Mouse (Mus musculus) embryonic facial prominence, embryonic 10.5 days (tissue): ENCODE results near the gene Olfr642. TPM values are rescaled to one million over a fixed set of nuclear protein-coding genes. Genes with fewer than 3 reads are reported as not detected.

ENCODE experiments used
- DNase-seq: peaks from one replicate; pipeline ENCODE4 v3.0.0-alpha.2; 2017; ENCODE audit warnings: low spot score
- H3K27ac ChIP-seq: fragments of 300-500 bp; sonication (generic); replicated peaks from 2 replicates; pipeline ENCODE4 v1.5.1; 2016; ENCODE audit warnings: mild to moderate bottlenecking
- H3K27me3 ChIP-seq: fragments of 300-500 bp; sonication (generic); replicated peaks from 2 replicates; pipeline ENCODE4 v1.6.1; 2016; ENCODE audit warnings: low read depth, mild to moderate bottlenecking; ENCODE audit not compliant: poor library complexity, severe bottlenecking
- H3K36me3 ChIP-seq: fragments of 300-500 bp; sonication (generic); replicated peaks from 2 replicates; pipeline ENCODE4 v1.6.1; 2016; ENCODE audit warnings: mild to moderate bottlenecking, moderate library complexity
- H3K4me1 ChIP-seq: fragments of 300-500 bp; sonication (generic); 2 replicates; pipeline ENCODE4 v1.6.1; 2016
- H3K4me3 ChIP-seq: fragments of 300-500 bp; sonication (generic); 2 replicates; pipeline ENCODE4 v1.5.1; 2016; ENCODE audit warnings: mild to moderate bottlenecking, moderate library complexity
- H3K9me3 ChIP-seq: fragments of 300-500 bp; sonication (generic); 2 replicates; pipeline ENCODE4 v1.6.1; 2016; ENCODE audit warnings: mild to moderate bottlenecking
- WGBS: fragments of 180-500 bp; shearing (Covaris S2); methylation state at CpG from one replicate; pipeline ENCODE4 v1.1.7; 2016; 5-methylcytosine and 5-hydroxymethylcytosine counted together
- polyA plus RNA-seq: library from polyadenylated mRNA; unstranded; fragments of >200 nt; fragmentation: Nextera tagmentation; extraction: Ambion mirVana; gene quantifications from 2 replicates; pipeline ENCODE4 v1.2.1, GENCODE M21; 2016

Olfr642 gene
- not detected in 2 replicates for polyA plus RNA-seq

DNA sequence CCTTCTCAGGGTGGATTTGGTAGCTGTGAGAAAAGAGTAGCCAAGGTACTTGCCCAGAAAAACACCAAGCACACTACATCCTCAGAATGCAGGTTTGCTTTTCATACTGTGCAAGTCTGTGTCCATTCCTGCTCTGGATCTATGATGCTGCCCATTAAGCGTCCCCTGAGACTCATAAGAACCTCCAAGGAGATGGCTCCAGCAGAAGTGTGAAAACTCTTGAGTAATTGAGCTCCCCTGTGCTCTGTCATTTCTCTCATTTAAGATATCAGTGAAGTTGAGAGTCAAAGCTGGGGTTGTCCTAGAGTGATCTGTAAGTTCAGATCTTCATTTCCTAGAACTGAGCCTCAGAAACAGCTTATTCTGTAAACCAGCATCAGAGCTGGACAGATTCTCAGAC lies at the start of gene Olfr642:
Olfr642 (minus strand) TSS at position 101 of the 400 bp plus-strand sequence.
- no peak within 1 kb of the TSS for H3K27ac ChIP-seq
- H3K4me1 ChIP-seq: no peaks in the 10 kb centered on the region
- H3K36me3 ChIP-seq: no peaks in the 10 kb centered on the region
- H3K27me3 ChIP-seq: no peaks in the 10 kb centered on the region
- no peaks in the 10 kb centered on the region for H3K9me3 ChIP-seq
- DNase-seq: no peak
- no peak within 1 kb of the TSS for H3K4me3 ChIP-seq
- 86% methylated on average over 1 of the region's 1 CpGs for WGBS

DNA sequence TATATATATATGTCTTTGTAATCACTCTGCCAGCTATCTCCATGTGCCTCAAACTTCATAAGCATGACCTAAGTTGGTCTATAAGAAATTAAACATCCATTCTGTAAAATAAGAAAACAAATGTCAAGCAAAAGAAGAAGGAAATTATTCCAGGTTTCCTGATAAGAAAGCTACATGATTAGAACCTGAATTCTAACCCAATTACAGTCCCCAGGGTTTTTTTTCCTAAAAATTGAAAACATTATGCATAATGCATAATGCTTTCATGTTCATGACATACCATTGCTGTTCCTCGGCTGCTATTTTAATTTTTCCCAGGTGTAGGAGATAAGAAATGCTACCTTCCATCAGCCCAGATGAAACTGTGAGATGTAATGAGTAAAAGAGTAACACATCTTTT lies 32.9 kb upstream of the Olfr642 start, which contains the start of gene Olfr645:
Olfr645 (minus strand) TSS at position 101 of the 400 bp plus-strand sequence.
- whole genome bisulfite sequencing: 74% methylated on average over 1 of the region's 1 CpGs
- Histone ChIP-seq H3K4me3 (no peak within 1 kb of the TSS), H3K36me3 (no peaks in the 10 kb centered on the region), H3K9me3 (no peaks in the 10 kb centered on the region), H3K27me3 (no peaks in the 10 kb centered on the region), H3K27ac (no peak within 1 kb of the TSS), H3K4me1 (no peaks in the 10 kb centered on the region)
- DNase-seq: no peak

DNA sequence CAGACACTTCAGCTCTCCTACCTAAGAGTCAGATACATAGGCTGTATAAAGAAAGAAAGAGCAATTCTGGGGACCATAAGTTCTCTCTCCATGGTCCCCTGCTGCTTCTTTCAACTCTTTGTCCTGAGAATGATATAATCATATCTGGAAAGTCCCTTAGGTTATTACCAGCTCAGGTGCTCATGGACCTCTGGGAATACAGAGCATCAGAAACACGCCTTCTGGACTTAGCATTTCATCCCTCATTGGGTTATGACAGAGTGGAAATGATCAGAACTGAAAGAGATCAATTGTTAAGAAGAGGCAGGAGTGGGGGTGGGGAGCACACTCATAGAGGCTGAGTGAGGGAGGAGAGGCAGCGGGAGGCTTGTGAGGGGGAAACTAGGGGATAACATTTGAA lies 19.3 kb upstream of the Olfr642 start, which contains the start of gene Olfr644:
Olfr644 (minus strand) TSS at position 101 of the 400 bp plus-strand sequence.
- no peaks in the 10 kb centered on the region for H3K36me3 ChIP-seq
- H3K4me3 ChIP-seq: no peak within 1 kb of the TSS
- WGBS: 72% methylated on average over 2 of the region's 2 CpGs
- H3K27me3 ChIP-seq: no peaks in the 10 kb centered on the region
- DNase-seq: no peak
- H3K4me1 ChIP-seq: no peaks in the 10 kb centered on the region
- no peak within 1 kb of the TSS for H3K27ac ChIP-seq
- H3K9me3 ChIP-seq: no peaks in the 10 kb centered on the region

DNA sequence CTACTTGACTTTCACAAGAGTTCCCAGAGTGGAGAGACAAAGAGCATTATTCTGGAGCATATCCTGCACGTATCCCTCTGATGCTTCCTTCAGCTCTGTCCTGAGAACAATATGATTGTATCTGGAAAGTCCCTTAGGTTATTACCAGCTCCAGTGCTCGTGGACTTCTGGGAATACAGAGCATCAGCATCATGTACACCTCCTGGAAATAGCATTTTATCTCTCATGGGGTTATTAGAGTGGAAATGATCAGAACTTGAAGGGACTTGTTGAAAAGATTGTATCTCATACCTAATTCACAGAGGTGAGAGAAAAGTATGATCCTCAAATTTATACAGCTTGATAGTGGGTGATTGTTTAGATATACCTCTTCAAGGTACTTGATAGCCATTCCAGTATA lies 8.9 kb upstream of the Olfr642 start, which contains the start of gene 4930516K23Rik:
4930516K23Rik (minus strand) TSS at position 101 of the 400 bp plus-strand sequence.
- no peaks in the 10 kb centered on the region for H3K9me3 ChIP-seq
- WGBS: 62% methylated on average over 2 of the region's 2 CpGs
- no peak within 1 kb of the TSS for H3K4me3 ChIP-seq
- H3K27ac ChIP-seq: no peak within 1 kb of the TSS
- H3K36me3 ChIP-seq: no peaks in the 10 kb centered on the region
- H3K4me1 ChIP-seq: no peaks in the 10 kb centered on the region
- no peaks in the 10 kb centered on the region for H3K27me3 ChIP-seq
- DNase-seq: no peak

DNA sequence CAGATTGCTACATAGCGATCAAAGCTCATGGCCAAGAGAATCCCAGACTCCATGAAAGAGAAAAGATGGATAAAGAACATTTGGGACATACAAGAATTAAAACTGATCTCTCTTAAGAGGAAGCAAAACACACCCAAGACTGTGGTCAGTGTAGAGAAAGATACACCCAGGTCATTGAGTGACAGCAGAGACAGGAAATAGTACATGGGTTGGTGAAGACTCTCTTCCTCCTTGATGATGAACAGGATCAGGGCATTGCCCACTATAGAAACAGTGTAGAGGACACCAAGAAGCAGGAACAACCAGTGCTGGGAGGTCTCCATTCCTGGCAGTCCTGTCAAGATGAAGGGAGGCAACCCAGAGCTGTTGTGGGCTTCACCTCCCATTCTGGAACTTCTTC lies 6.7 kb upstream of the Olfr642 start:
- WGBS: 96% methylated on average over 1 of the region's 1 CpGs
- Histone ChIP-seq H3K4me1 (no peaks in the 10 kb centered on the region), H3K27me3 (no peaks in the 10 kb centered on the region), H3K9me3 (no peaks in the 10 kb centered on the region), H3K4me3 (no peak overlapping the region), H3K36me3 (no peaks in the 10 kb centered on the region), H3K27ac (no peak overlapping the region)
- DNase-seq: no peak

DNA sequence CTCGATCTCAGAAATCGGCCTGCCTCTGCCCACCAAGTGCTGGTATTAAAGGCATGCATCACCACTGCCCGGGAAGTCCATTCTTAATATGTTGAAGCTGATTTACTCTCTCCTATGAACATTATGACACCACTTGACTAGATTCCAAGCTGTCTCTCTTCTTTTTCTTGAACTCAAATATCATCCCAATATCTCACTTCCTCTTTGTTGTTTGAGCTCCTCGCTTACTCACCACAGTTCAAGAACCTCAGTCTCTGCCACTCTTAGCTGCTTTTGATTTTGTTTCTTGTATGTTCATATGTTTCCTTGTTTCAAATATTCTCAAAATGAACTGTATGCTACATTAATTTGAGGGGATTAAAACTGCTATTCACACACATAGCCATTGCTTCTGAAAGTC lies 1.7 kb downstream of the Olfr642 start:
- H3K36me3 ChIP-seq: no peaks in the 10 kb centered on the region
- DNase-seq: no peak
- H3K9me3 ChIP-seq: no peaks in the 10 kb centered on the region
- 88% methylated on average over 4 of the region's 4 CpGs for WGBS
- H3K27ac ChIP-seq: no peak overlapping the region
- H3K27me3 ChIP-seq: no peaks in the 10 kb centered on the region
- no peak overlapping the region for H3K4me3 ChIP-seq
- no peaks in the 10 kb centered on the region for H3K4me1 ChIP-seq

DNA sequence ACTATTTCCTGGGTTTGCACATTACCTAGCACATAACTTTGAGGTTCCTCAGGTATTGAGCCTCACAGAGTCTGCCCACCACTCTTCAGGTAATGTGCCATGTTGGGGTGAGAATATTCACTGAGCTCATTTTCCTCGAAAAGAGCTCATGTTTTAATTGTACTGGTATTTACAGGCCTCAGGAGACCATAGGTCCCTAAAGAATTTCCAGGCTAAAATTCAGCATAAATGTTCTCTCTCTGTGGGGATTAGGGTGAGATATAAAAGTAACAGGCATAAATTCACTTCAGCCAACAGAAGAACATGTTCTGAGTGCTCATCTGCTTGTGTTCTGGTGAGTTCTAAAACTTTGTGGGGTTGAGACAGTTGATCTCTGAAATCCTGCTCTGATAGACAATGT lies 17.3 kb downstream of the Olfr642 start, which contains the start of gene Olfr641:
Olfr641 (plus strand) TSS at position 301 of the 400 bp plus-strand sequence.
- no peaks in the 10 kb centered on the region for H3K27me3 ChIP-seq
- DNase-seq: no peak
- H3K9me3 ChIP-seq: no peaks in the 10 kb centered on the region
- no peaks in the 10 kb centered on the region for H3K36me3 ChIP-seq
- H3K27ac ChIP-seq: no peak within 1 kb of the TSS
- WGBS: 75% methylated on average over 1 of the region's 1 CpGs
- H3K4me3 ChIP-seq: no peak within 1 kb of the TSS
- no peaks in the 10 kb centered on the region for H3K4me1 ChIP-seq

DNA sequence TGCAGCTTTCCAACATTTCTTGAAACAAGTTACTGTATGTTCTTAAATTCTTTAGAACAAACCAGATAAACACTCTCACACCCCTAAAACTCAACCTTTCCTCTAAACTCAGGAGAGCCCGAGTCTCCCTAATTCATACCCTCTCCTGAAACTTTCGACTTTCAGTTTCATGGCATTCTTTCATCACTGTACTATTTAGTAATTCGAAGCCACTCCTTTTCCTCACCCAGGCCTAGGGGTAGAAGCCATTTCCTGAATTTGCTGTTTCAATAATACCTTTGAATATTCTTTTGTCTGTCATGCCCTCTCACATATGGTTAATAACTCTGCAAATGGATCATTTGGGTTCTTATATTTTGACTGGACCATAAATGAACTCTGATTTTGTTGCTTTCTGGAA lies 25.5 kb downstream of the Olfr642 start:
- WGBS: 79% methylated on average over 3 of the region's 3 CpGs
- H3K9me3 ChIP-seq: no peaks in the 10 kb centered on the region
- H3K4me1 ChIP-seq: no peaks in the 10 kb centered on the region
- no peak for DNase-seq
- no peaks in the 10 kb centered on the region for H3K27me3 ChIP-seq
- no peak overlapping the region for H3K27ac ChIP-seq
- H3K36me3 ChIP-seq: no peaks in the 10 kb centered on the region
- no peak overlapping the region for H3K4me3 ChIP-seq

DNA sequence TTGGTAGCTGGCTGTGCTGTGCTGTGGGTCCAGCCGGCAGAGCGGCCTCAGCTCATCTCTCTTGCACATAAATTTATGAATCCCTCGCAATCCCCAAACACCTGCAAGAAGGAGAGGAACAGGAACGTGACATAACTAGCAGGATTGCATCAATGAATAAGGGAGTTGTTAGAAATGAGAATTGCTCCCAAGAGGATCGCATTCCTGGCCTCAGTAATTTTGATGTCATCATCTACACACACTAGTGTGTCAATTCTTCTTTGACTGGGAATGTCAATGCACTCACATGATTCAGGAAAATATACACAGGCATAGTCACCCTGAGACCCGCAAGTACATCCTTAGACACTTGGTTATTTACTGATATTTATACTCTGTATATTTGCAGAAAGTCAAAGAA lies 27.0 kb downstream of the Olfr642 start, which contains the start of gene Olfr640:
Olfr640 (minus strand) TSS at position 101 of the 400 bp plus-strand sequence.
- Histone ChIP-seq H3K27ac (no peak within 1 kb of the TSS), H3K27me3 (no peaks in the 10 kb centered on the region), H3K4me1 (no peaks in the 10 kb centered on the region), H3K9me3 (no peaks in the 10 kb centered on the region), H3K4me3 (no peak within 1 kb of the TSS), H3K36me3 (no peaks in the 10 kb centered on the region)
- WGBS: 87% methylated on average over 6 of the region's 6 CpGs
- DNase-seq: no peak

DNA sequence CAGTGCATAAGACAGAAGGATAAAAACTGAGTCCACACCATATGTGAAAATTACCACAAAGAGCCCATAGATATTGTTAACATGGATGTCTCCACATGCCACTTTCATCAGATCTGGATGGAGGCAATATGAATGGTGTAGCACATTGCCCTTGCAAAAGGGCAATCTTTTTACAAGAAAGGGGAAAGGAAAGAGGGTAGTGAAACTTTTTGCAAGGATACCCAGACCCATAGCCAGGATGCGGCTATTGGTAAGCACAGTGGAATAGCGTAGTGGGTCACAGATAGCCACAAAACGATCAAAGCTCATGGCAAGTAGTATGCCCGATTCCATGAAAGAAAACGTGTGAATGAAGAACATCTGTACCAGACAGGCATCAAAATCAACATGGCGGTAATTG lies 30.8 kb downstream of the Olfr642 start:
- no peak for DNase-seq
- no peaks in the 10 kb centered on the region for H3K9me3 ChIP-seq
- no peak overlapping the region for H3K4me3 ChIP-seq
- H3K27ac ChIP-seq: no peak overlapping the region
- WGBS: 88% methylated on average over 6 of the region's 6 CpGs
- no peaks in the 10 kb centered on the region for H3K36me3 ChIP-seq
- H3K4me1 ChIP-seq: no peaks in the 10 kb centered on the region
- H3K27me3 ChIP-seq: no peaks in the 10 kb centered on the region

DNA sequence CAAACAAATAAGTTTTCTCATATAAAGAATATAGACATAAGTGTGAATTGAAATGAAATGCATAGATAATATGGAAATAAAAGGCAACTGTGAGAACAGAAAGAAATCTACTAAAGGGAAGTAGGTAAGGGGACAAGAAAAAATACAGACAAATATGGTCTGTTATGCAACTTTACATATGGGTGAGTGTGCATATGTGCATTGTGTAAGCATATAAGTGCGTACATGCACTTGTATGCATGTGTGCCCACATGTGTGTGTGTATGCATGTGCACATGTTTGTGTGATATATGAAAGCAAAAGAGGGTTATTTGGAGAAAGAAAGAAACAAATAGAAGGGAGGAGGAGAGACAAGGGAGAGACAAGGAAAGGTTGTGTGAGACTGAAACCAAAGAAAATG lies 33.5 kb downstream of the Olfr642 start:
- H3K36me3 ChIP-seq: no peaks in the 10 kb centered on the region
- WGBS: 89% methylated on average over 1 of the region's 1 CpGs
- no peak overlapping the region for H3K4me3 ChIP-seq
- H3K27ac ChIP-seq: no peak overlapping the region
- H3K4me1 ChIP-seq: no peaks in the 10 kb centered on the region
- H3K27me3 ChIP-seq: no peaks in the 10 kb centered on the region
- no peak for DNase-seq
- H3K9me3 ChIP-seq: no peaks in the 10 kb centered on the region

DNA sequence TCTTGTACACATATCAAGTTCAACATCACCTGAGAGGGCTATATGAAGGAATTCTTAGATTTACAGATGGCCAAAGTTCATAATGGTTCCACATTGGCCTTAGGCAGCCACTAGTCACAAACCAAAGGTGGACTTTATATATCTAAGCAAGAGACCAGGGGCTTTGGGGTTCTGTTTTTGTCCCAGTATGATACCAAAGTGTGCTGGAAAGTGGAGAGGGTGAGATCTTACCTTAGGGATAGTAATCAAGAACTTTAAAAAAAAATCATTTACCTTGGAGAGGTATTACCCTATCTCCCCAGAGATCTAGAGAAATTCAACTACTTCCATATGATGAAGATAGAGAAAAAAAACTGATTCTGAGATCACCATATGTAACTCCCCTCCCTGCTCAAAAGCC lies 35.3 kb downstream of the Olfr642 start, which contains the start of gene Olfr639:
Olfr639 (minus strand) TSS at position 101 of the 400 bp plus-strand sequence.
- H3K9me3 ChIP-seq: no peaks in the 10 kb centered on the region
- H3K27ac ChIP-seq: no peak within 1 kb of the TSS
- no peaks in the 10 kb centered on the region for H3K4me1 ChIP-seq
- no peaks in the 10 kb centered on the region for H3K36me3 ChIP-seq
- no peaks in the 10 kb centered on the region for H3K27me3 ChIP-seq
- H3K4me3 ChIP-seq: no peak within 1 kb of the TSS
- DNase-seq: no peak

DNA sequence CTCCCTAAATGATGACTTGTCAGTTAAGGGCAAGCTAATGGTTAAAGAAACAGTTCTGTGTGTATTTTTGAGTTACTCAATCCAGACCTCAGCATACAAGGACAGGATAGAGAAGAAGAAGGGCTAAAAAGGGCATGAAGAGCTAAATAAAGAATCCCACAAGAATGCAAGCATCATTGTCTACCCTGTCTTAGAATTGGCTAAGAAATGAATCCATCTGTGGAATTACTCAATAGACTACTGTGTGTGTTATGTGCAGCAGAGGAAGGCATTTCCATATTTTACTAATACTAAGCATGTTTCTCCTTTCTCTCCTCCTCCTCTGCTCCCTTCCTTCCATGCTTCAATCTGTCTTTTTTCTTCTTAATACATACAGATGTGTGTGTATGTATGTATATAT lies 53.3 kb downstream of the Olfr642 start:
- no peaks in the 10 kb centered on the region for H3K36me3 ChIP-seq
- no peaks in the 10 kb centered on the region for H3K4me1 ChIP-seq
- H3K9me3 ChIP-seq: no peaks in the 10 kb centered on the region
- H3K27ac ChIP-seq: no peak overlapping the region
- DNase-seq: no peak
- no peaks in the 10 kb centered on the region for H3K27me3 ChIP-seq
- no peak overlapping the region for H3K4me3 ChIP-seq
